Mouse (Mus musculus): ENCODE results near the gene Tceanc2. TPM values are rescaled to one million over a fixed set of nuclear protein-coding genes. Genes with fewer than 3 reads are reported as not detected.
A peak's percentile ranks its signal among the peaks of the same experiment; 100 is the strongest.

The Tceanc2 gene
- total and polyA plus RNA-seq, 2 experiments from 2014 or later, result 12.1 to 33.4 TPM

DNA sequence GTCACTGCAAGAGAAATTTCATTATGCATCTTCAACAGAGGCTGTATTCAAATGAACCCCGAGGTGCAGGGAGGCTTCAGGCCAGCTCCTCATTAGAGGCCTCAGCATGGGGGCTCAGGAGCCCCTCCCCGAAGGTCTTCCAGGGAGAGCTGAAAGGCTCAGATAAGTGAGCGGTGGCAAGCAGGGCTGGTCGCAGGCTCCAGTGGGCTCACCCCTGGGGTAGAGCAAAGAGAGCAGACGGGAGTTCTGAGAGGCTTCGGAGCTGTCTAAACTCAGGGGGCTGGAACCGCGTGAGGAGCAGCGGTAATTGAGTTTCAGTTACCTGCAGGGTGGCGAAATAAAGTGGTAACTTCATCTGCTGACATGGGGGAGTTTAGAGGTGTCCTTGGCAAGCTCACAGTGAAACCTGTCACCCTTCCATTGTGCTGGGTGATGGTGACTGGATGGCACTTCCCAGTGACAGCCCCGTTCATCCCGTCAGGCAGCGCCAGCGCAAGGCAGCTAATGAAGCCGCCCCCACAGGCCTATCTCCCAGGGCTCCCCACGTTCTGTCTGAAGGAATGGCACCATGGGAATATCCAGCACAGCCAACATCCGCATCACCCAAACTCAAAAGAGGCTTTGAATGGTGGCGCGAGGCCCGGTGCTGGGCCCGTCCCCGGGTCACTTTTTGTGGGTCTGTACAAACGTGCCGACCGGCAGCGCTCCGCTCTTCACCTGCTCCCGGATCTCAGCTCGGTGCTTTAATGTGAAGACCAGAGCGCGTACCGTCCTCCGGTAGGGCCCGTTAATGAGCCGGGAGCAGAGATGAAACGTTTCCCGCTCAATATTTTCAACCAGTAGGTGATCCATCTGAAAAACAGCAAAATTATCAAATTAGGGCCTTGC lies 39.7 kb downstream of the Tceanc2 start:
- Histone ChIP-seq H3K9ac (replicated peaks; ENCODE audit: low read length, poor library complexity, severe bottlenecking) (no peak overlapping the region), H3K36me3 (ENCODE audit: insufficient read depth, low read length) (no peaks in the 10 kb centered on the region), H3K4me3 (ENCODE audit: low read depth, low read length) (no peak overlapping the region), H3K4me1 (ENCODE audit: insufficient read depth, low read length) (peaks cover 4% of the 10 kb centered on the region; the same call in 1 of the 2 replicates), H3K27me3 (ENCODE audit: insufficient read depth, low read length) (no peaks in the 10 kb centered on the region), H3K27ac (ENCODE audit: low read depth, low read length) (peak overlapping the region; percentile 47; the same call in 1 of the 2 replicates), H3K9me3 (ENCODE audit: low read length) (no peaks in the 10 kb centered on the region), H3K4me2 (ENCODE audit: low read depth, low read length, poor library complexity, severe bottlenecking) (no peak overlapping the region)
- ATAC-seq (ENCODE audit: low FRiP score) (peak; percentile 52), DNase-seq (ENCODE audit: low spot score) (no peak)
- no peak for TF ChIP-seq CTCF (IDR thresholded peaks at IDR 0.05)
- WGBS, result 22% methylated on average over 37 of the region's 37 CpGs

DNA sequence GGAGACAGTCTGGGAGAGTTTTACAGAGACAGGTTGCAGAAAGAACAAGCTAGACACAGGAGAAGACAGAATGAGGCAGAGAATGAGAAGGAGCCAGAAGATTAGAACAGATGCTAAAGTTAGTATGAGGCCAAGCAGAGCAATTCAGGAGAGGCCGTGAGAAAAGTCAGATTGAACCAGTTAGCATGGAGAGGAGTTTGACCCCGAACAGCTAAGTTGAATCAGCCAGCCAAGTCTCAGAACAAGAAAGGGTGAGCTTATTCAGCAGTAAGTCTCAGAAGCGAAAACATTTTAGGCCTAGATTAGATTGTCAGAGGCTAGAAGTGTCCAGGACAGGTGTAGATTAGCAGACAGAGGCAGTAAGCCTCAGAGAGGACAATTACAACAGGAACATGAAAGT lies 42.4 kb downstream of the Tceanc2 start:
- peaks cover 4% of the 10 kb centered on the region; the same call in 1 of the 2 replicates for H3K4me1 ChIP-seq (ENCODE audit: insufficient read depth, low read length)
- no peak for ATAC-seq (ENCODE audit: low FRiP score)
- no peak overlapping the region for H3K9ac ChIP-seq (replicated peaks; ENCODE audit: low read length, poor library complexity, severe bottlenecking)
- H3K27me3 ChIP-seq (ENCODE audit: insufficient read depth, low read length), result no peaks in the 10 kb centered on the region
- H3K27ac ChIP-seq (ENCODE audit: low read depth, low read length), result no peak overlapping the region
- no peaks in the 10 kb centered on the region for H3K36me3 ChIP-seq (ENCODE audit: insufficient read depth, low read length)
- no peak for TF ChIP-seq CTCF (IDR thresholded peaks at IDR 0.05)
- no peaks in the 10 kb centered on the region for H3K9me3 ChIP-seq (ENCODE audit: low read length)
- H3K4me3 ChIP-seq (ENCODE audit: low read depth, low read length), result no peak overlapping the region
- 53% methylated on average over 3 of the region's 3 CpGs for WGBS
- H3K4me2 ChIP-seq (ENCODE audit: low read depth, low read length, poor library complexity, severe bottlenecking), result no peak overlapping the region
- DNase-seq (ENCODE audit: low spot score), result no peak

DNA sequence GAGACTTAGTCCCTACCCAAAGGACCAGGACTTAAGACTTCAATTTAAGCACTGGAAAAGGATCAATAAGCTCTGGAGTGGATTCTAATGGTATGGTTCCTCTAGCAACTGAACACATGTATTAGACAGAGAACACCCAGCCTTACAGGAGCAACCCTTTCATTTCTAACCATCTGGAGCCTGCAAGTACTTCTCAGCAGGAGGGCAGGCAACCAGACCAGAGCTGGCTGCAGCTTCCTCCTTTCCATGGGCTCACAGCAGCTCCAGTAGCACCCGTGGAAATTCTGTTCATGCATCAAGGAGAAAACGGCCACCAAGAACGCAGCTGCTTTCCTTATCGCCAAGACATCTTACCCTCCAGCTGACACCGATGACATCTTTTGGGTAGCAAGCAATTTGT lies 43.3 kb downstream of the Tceanc2 start:
- no peaks in the 10 kb centered on the region for H3K27me3 ChIP-seq (ENCODE audit: insufficient read depth, low read length)
- H3K4me1 ChIP-seq (ENCODE audit: insufficient read depth, low read length), result peaks cover 4% of the 10 kb centered on the region; the same call in 1 of the 2 replicates
- H3K9ac ChIP-seq (replicated peaks; ENCODE audit: low read length, poor library complexity, severe bottlenecking), result no peak overlapping the region
- no peaks in the 10 kb centered on the region for H3K36me3 ChIP-seq (ENCODE audit: insufficient read depth, low read length)
- no peak for TF ChIP-seq CTCF (IDR thresholded peaks at IDR 0.05)
- 78% methylated on average over 5 of the region's 5 CpGs for WGBS
- ATAC-seq (ENCODE audit: low FRiP score), result no peak
- H3K27ac ChIP-seq (ENCODE audit: low read depth, low read length), result no peak overlapping the region
- no peaks in the 10 kb centered on the region for H3K9me3 ChIP-seq (ENCODE audit: low read length)
- peak; percentile 18 for DNase-seq (ENCODE audit: low spot score)
- H3K4me3 ChIP-seq (ENCODE audit: low read depth, low read length), result no peak overlapping the region
- no peak overlapping the region for H3K4me2 ChIP-seq (ENCODE audit: low read depth, low read length, poor library complexity, severe bottlenecking)

DNA sequence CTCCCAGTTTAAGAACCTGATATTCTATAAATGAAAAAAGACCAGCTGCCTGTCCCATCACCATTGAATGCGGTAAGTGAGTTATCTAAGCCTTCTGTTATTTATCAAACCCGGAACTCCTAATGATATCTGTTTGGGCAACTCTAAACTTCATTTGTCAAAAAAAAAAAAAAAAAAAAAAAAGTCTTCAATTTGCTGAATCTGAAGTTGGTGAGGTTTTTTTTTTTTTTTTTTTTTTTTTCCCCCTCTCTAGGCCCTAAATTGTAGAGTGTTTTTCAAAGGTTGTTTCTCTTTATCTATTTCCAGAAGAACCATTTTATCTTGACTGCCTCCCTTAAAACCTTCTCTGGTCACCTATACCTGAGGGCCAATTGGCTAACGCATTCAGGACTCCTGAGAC lies 44.0 kb downstream of the Tceanc2 start:
- no peaks in the 10 kb centered on the region for H3K9me3 ChIP-seq (ENCODE audit: low read length)
- no peak overlapping the region for H3K9ac ChIP-seq (replicated peaks; ENCODE audit: low read length, poor library complexity, severe bottlenecking)
- 84% methylated on average over 3 of the region's 3 CpGs for WGBS
- ATAC-seq (ENCODE audit: low FRiP score), result no peak
- TF ChIP-seq CTCF (IDR thresholded peaks at IDR 0.05), result no peak
- H3K27me3 ChIP-seq (ENCODE audit: insufficient read depth, low read length), result no peaks in the 10 kb centered on the region
- no peaks in the 10 kb centered on the region for H3K36me3 ChIP-seq (ENCODE audit: insufficient read depth, low read length)
- no peak for DNase-seq (ENCODE audit: low spot score)
- H3K4me3 ChIP-seq (ENCODE audit: low read depth, low read length), result no peak overlapping the region
- H3K27ac ChIP-seq (ENCODE audit: low read depth, low read length), result no peak overlapping the region
- no peak overlapping the region for H3K4me2 ChIP-seq (ENCODE audit: low read depth, low read length, poor library complexity, severe bottlenecking)
- H3K4me1 ChIP-seq (ENCODE audit: insufficient read depth, low read length), result peaks cover 4% of the 10 kb centered on the region; the same call in 1 of the 2 replicates

DNA sequence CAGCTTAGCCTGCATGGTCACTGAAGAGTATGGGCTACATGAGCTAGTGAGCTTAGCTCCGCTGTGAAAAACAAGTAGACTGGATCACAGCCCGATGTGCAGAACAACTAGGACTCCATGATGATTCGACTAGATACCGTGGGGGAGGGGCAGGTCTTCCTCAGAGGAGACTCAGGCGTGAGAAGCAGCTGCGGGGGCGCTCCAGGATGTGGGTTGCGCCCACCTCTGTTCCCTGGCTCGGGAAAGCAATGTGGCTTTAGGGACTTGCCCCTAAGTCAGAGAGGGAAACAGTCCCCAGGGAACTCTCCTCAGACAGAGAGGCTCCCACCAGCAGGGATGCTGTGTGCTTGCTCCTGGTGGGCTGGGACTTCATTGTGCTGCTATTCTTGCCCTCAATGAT lies 48.4 kb downstream of the Tceanc2 start:
- no peak for ATAC-seq (ENCODE audit: low FRiP score)
- H3K9ac ChIP-seq (replicated peaks; ENCODE audit: low read length, poor library complexity, severe bottlenecking), result no peak overlapping the region
- H3K9me3 ChIP-seq (ENCODE audit: low read length), result no peaks in the 10 kb centered on the region
- no peaks in the 10 kb centered on the region for H3K27me3 ChIP-seq (ENCODE audit: insufficient read depth, low read length)
- no peak overlapping the region for H3K4me2 ChIP-seq (ENCODE audit: low read depth, low read length, poor library complexity, severe bottlenecking)
- DNase-seq (ENCODE audit: low spot score), result no peak
- no peaks in the 10 kb centered on the region for H3K36me3 ChIP-seq (ENCODE audit: insufficient read depth, low read length)
- no peak overlapping the region for H3K4me3 ChIP-seq (ENCODE audit: low read depth, low read length)
- TF ChIP-seq CTCF (IDR thresholded peaks at IDR 0.05), result no peak
- no peaks in the 10 kb centered on the region for H3K4me1 ChIP-seq (ENCODE audit: insufficient read depth, low read length)
- 20% methylated on average over 9 of the region's 9 CpGs for WGBS
- H3K27ac ChIP-seq (ENCODE audit: low read depth, low read length), result no peak overlapping the region

DNA sequence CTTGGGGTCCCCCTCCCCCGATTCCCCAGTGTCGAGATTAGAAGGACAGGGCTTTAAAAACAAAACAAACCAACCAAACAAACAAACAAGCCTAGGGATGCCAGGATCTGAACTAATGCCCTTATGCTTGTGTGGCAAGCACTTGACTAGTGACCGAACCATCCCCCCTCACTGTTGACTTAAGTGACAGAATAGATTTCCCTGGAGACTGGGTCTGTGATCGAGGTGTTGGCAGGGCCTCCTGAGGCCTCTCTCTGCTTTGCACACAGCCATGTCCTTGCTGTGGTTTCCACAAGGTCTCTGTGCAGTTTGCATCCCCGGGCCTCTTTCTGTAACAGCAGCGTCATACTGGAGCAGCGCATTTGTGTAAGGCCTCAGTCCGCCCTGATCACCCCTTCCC lies 49.5 kb downstream of the Tceanc2 start:
- ATAC-seq (ENCODE audit: low FRiP score), result no peak
- no peaks in the 10 kb centered on the region for H3K36me3 ChIP-seq (ENCODE audit: insufficient read depth, low read length)
- no peak overlapping the region for H3K27ac ChIP-seq (ENCODE audit: low read depth, low read length)
- H3K4me3 ChIP-seq (ENCODE audit: low read depth, low read length), result no peak overlapping the region
- no peak for DNase-seq (ENCODE audit: low spot score)
- WGBS, result 77% methylated on average over 8 of the region's 8 CpGs
- no peaks in the 10 kb centered on the region for H3K27me3 ChIP-seq (ENCODE audit: insufficient read depth, low read length)
- H3K9ac ChIP-seq (replicated peaks; ENCODE audit: low read length, poor library complexity, severe bottlenecking), result no peak overlapping the region
- H3K4me1 ChIP-seq (ENCODE audit: insufficient read depth, low read length), result no peaks in the 10 kb centered on the region
- no peak overlapping the region for H3K4me2 ChIP-seq (ENCODE audit: low read depth, low read length, poor library complexity, severe bottlenecking)
- no peaks in the 10 kb centered on the region for H3K9me3 ChIP-seq (ENCODE audit: low read length)
- no peak for TF ChIP-seq CTCF (IDR thresholded peaks at IDR 0.05)

Measured in midbrain, postnatal 0 days (tissue).